Mouse (Mus musculus): ENCODE results near the gene Mical1. TPM values are rescaled to one million over a fixed set of nuclear protein-coding genes. Genes with fewer than 3 reads are reported as not detected.
A peak's percentile ranks its signal among the peaks of the same experiment; 100 is the strongest.
"Not testable (repeated sequence)": the region's sequence is repeated elsewhere in the genome, so short reads cannot be mapped to it uniquely, and the experiment has no call there.

Gene Mical1
- polyA plus RNA-seq, 1 experiment from 2014 or later: 42.0 TPM

- not testable (repeated sequence) for H3K4me2 ChIP-seq (replicated peaks); H3K9ac ChIP-seq (replicated peaks); H3K9me3 ChIP-seq; H3K36me3 ChIP-seq; H3K4me3 ChIP-seq; H3K27ac ChIP-seq (replicated peaks); H3K4me1 ChIP-seq; H3K27me3 ChIP-seq
- peak; percentile 84 for ATAC-seq (replicated peaks)
- WGBS: 0% methylated on average over 3 of the region's 3 CpGs
Observed at GRCm38 (mm10) chr10:41505446-41505845, 29.3 kb downstream of the Mical1 start.

GRCm38 (mm10) chr10:41509160-41509559 is 33.0 kb downstream of the Mical1 start:
- H3K4me3 ChIP-seq: no peak overlapping the region
- H3K27ac ChIP-seq (replicated peaks): no peak overlapping the region
- H3K9me3 ChIP-seq: no peaks in the 10 kb centered on the region
- H3K9ac ChIP-seq (replicated peaks): no peak overlapping the region
- WGBS: 42% methylated on average over 2 of the region's 2 CpGs
- peaks cover 5% of the 10 kb centered on the region; the same call in 1 of the 2 replicates for H3K4me1 ChIP-seq
- no peak overlapping the region for H3K4me2 ChIP-seq (replicated peaks)
- H3K27me3 ChIP-seq: no peaks in the 10 kb centered on the region
- no peaks in the 10 kb centered on the region for H3K36me3 ChIP-seq
- no peak for ATAC-seq (replicated peaks)

- Histone ChIP-seq H3K9me3 (no peaks in the 10 kb centered on the region), H3K27ac (replicated peaks) (no peak overlapping the region), H3K4me1 (no peaks in the 10 kb centered on the region), H3K36me3 (no peaks in the 10 kb centered on the region), H3K27me3 (no peaks in the 10 kb centered on the region), H3K4me2 (replicated peaks) (no peak overlapping the region), H3K9ac (replicated peaks) (no peak overlapping the region), H3K4me3 (no peak overlapping the region)
- 81% methylated on average over 4 of the region's 4 CpGs for WGBS
- no peak for ATAC-seq (replicated peaks)
Observed at GRCm38 (mm10) chr10:41514301-41514700, 38.2 kb downstream of the Mical1 start.

GRCm38 (mm10) chr10:41514921-41515320 is 38.8 kb downstream of the Mical1 start:
- no peaks in the 10 kb centered on the region for H3K9me3 ChIP-seq
- ATAC-seq (replicated peaks): no peak
- no peaks in the 10 kb centered on the region for H3K4me1 ChIP-seq
- H3K4me3 ChIP-seq: no peak overlapping the region
- no peak overlapping the region for H3K4me2 ChIP-seq (replicated peaks)
- no peak overlapping the region for H3K27ac ChIP-seq (replicated peaks)
- no peaks in the 10 kb centered on the region for H3K27me3 ChIP-seq
- H3K9ac ChIP-seq (replicated peaks): no peak overlapping the region
- H3K36me3 ChIP-seq: no peaks in the 10 kb centered on the region

- Histone ChIP-seq H3K4me2 (replicated peaks) (peak overlapping the region; percentile 56), H3K9ac (replicated peaks) (peak overlapping the region; percentile 76), H3K4me3 (peak overlapping the region; percentile 97), H3K9me3 (no peaks in the 10 kb centered on the region), H3K36me3 (no peaks in the 10 kb centered on the region), H3K4me1 (peaks cover 33% of the 10 kb centered on the region), H3K27ac (replicated peaks) (peak overlapping the region; percentile 97), H3K27me3 (no peaks in the 10 kb centered on the region)
- ATAC-seq (replicated peaks): peak; percentile 70
- under 1% methylated on average over 23 of the region's 23 CpGs for WGBS
Observed at GRCm38 (mm10) chr10:41518508-41518980, 42.4 kb downstream of the Mical1 start.

GRCm38 (mm10) chr10:41518981-41519618 is 43.0 kb downstream of the Mical1 start, which contains the start of gene Cd164:
Gene Cd164, plus strand, starts transcription at chr10:41519414.
- no peaks in the 10 kb centered on the region for H3K36me3 ChIP-seq
- H3K4me3 ChIP-seq: peak within 1 kb of the TSS; percentile 97
- ATAC-seq (replicated peaks): peak; percentile 97
- peak within 1 kb of the TSS; percentile 97 for H3K27ac ChIP-seq (replicated peaks)
- WGBS: 0% methylated on average over 69 of the region's 69 CpGs
- H3K9ac ChIP-seq (replicated peaks): peak within 1 kb of the TSS; percentile 76
- no peaks in the 10 kb centered on the region for H3K9me3 ChIP-seq
- peak within 1 kb of the TSS; percentile 56 for H3K4me2 ChIP-seq (replicated peaks)
- peaks cover 34% of the 10 kb centered on the region for H3K4me1 ChIP-seq
- H3K27me3 ChIP-seq: no peaks in the 10 kb centered on the region

GRCm38 (mm10) chr10:41519640-41520409 is 43.7 kb downstream of the Mical1 start:
- Histone ChIP-seq H3K4me3 (peak overlapping the region; percentile 97), H3K27ac (replicated peaks) (peak overlapping the region; percentile 97), H3K36me3 (no peaks in the 10 kb centered on the region), H3K9me3 (no peaks in the 10 kb centered on the region), H3K4me1 (peaks cover 34% of the 10 kb centered on the region), H3K27me3 (no peaks in the 10 kb centered on the region), H3K9ac (replicated peaks) (peak overlapping the region; percentile 76), H3K4me2 (replicated peaks) (peak overlapping the region; percentile 56)
- under 1% methylated on average over 65 of the region's 65 CpGs for WGBS
- ATAC-seq (replicated peaks): peak; percentile 8; the same call in 1 of the 2 replicates

GRCm38 (mm10) chr10:41520410-41520673 is 44.2 kb downstream of the Mical1 start:
- H3K36me3 ChIP-seq: peaks cover 3% of the 10 kb centered on the region; the same call in 1 of the 2 replicates
- WGBS: 4% methylated on average over 5 of the region's 5 CpGs
- peaks cover 34% of the 10 kb centered on the region for H3K4me1 ChIP-seq
- H3K27me3 ChIP-seq: no peaks in the 10 kb centered on the region
- H3K9ac ChIP-seq (replicated peaks): peak overlapping the region; percentile 76
- H3K9me3 ChIP-seq: no peaks in the 10 kb centered on the region
- H3K27ac ChIP-seq (replicated peaks): 0 out of 2 replicates have a peak overlapping the region, but pooled peaks have one; percentile 97
- peak overlapping the region; percentile 97 for H3K4me3 ChIP-seq
- H3K4me2 ChIP-seq (replicated peaks): peak overlapping the region; percentile 56
- ATAC-seq (replicated peaks): no peak

GRCm38 (mm10) chr10:41523386-41523785 is 47.3 kb downstream of the Mical1 start:
- ATAC-seq (replicated peaks): no peak
- 83% methylated on average over 3 of the region's 3 CpGs for WGBS
- Histone ChIP-seq H3K4me1 (peaks cover 34% of the 10 kb centered on the region), H3K36me3 (peaks cover 7% of the 10 kb centered on the region; the same call in 1 of the 2 replicates), H3K4me2 (replicated peaks) (no peak overlapping the region), H3K4me3 (no peak overlapping the region), H3K9me3 (no peaks in the 10 kb centered on the region), H3K27ac (replicated peaks) (no peak overlapping the region), H3K27me3 (no peaks in the 10 kb centered on the region), H3K9ac (replicated peaks) (no peak overlapping the region)

- no peaks in the 10 kb centered on the region for H3K9me3 ChIP-seq
- ATAC-seq (replicated peaks): no peak
- peaks cover 29% of the 10 kb centered on the region for H3K4me1 ChIP-seq
- H3K4me2 ChIP-seq (replicated peaks): no peak overlapping the region
- H3K9ac ChIP-seq (replicated peaks): no peak overlapping the region
- no peak overlapping the region for H3K27ac ChIP-seq (replicated peaks)
- WGBS: 47% methylated on average over 1 of the region's 1 CpGs
- peaks cover 27% of the 10 kb centered on the region for H3K36me3 ChIP-seq
- H3K27me3 ChIP-seq: no peaks in the 10 kb centered on the region
- H3K4me3 ChIP-seq: no peak overlapping the region
Observed at GRCm38 (mm10) chr10:41525696-41526095, 49.6 kb downstream of the Mical1 start.

- WGBS: 89% methylated on average over 5 of the region's 5 CpGs
- no peak for ATAC-seq (replicated peaks)
- peaks cover 58% of the 10 kb centered on the region for H3K36me3 ChIP-seq
Observed at GRCm38 (mm10) chr10:41529972-41530371, 53.9 kb downstream of the Mical1 start.

GRCm38 (mm10) chr10:41535991-41536390 is 59.9 kb downstream of the Mical1 start:
- no peak overlapping the region for H3K4me2 ChIP-seq (replicated peaks)
- peaks cover 40% of the 10 kb centered on the region for H3K36me3 ChIP-seq
- ATAC-seq (replicated peaks): no peak
- no peaks in the 10 kb centered on the region for H3K9me3 ChIP-seq
- no peak overlapping the region for H3K9ac ChIP-seq (replicated peaks)
- no peak overlapping the region for H3K27ac ChIP-seq (replicated peaks)
- 93% methylated on average over 2 of the region's 2 CpGs for WGBS
- no peak overlapping the region for H3K4me3 ChIP-seq
- H3K4me1 ChIP-seq: no peaks in the 10 kb centered on the region
- H3K27me3 ChIP-seq: no peaks in the 10 kb centered on the region

More at GRCm38 (mm10) chr10:41529972-41530371, 53.9 kb downstream of the Mical1 start:
- Histone ChIP-seq H3K27ac (replicated peaks) (no peak overlapping the region), H3K4me1 (no peaks in the 10 kb centered on the region), H3K9ac (replicated peaks) (no peak overlapping the region), H3K4me2 (replicated peaks) (no peak overlapping the region), H3K9me3 (no peaks in the 10 kb centered on the region), H3K4me3 (no peak overlapping the region), H3K27me3 (no peaks in the 10 kb centered on the region)
